Mouse (Mus musculus): ENCODE results near the gene Tefm.

DNA sequence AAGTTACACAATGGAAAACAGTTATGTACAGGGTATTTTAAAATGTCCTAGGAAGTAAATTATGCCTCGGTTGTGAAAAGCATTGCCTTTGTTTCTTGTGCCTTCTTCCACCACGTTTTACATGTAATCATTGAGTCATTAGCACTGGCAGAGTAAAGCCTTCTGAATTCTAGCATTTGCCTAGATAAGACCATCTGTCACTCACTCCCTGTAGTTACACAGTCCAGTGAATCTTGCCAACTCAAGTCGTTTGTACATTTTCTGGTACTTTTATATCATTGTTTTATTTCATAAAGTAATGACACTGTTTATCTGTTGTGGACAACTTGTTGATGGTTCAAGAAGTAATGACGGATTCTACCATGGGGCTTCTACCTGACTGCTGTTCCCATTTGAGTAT, 7.2 kb downstream of the Tefm start:
- TF ChIP-seq POLR2A (IDR thresholded peaks at IDR 0.05; ENCODE audit: extremely low read depth, insufficient read depth, low read length) (no peak), CTCF (IDR thresholded peaks at IDR 0.05; ENCODE audit: extremely low read depth, insufficient read depth, low read length) (no peak)

All from cortical plate, adult 2 months (tissue).